Mouse (Mus musculus): ENCODE data around the gene Ajm1.

Ajm1 gene

GRCm38 (mm10) chr2:25533707-25534106 lies 47.9 kb downstream of the Ajm1 start:
- DNase-seq (ENCODE audit: low read depth, low spot score) = no peak

DNA sequence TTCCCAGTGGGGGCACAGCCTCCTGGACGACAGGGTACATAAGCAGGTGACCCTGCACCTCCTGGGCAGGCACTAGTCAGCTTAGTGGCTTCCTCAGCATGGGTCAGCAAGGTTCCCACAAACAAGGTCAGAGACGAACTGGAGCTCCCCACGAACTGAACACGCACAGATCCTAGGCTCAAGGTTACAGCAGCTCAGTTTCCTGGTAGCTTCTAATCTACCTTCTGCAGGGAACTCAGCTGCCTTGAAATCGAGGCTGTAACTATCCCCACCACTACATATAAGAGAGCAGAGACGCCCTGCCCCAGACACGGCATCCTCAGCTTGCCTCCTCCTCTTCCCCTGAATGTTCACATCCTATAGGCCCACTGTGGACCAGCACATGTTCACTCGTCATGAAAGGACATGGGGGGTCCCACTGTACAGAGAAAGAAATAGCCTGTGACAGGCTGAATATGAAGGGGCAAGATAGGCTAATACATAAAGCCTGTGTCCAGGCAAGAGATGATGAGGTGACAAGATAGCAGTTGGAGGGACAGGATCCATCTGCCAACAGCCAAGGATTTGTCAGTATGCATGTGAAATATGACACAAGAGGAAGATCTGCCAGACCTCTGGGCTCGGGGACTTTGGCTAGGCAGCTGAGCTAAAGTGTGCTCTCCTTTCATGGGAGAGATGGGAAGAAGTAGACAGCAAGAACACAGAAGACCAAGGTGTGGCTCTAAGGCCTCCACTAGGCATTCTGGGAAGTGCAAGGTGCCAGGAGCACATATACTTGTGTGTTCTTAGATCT lies 54.9 kb downstream of the Ajm1 start:
- DNase-seq (ENCODE audit: low read depth, low spot score) = no peak

Measured in CD4-positive helper T cell, adult 2 months (primary cell).